Mouse (Mus musculus) stomach, embryonic 16.5 days (tissue): ENCODE results near the gene Wdr47. TPM values are rescaled to one million over a fixed set of nuclear protein-coding genes. Genes with fewer than 3 reads are reported as not detected.
"Not testable (repeated sequence)": the region's sequence is repeated elsewhere in the genome, so short reads cannot be mapped to it uniquely, and the experiment has no call there.

ENCODE experiments used
- ATAC-seq: fragments of 200-750 bp; cut with Nextera tagmentation; 2 replicates; pipeline ENCODE4 v1.8.0; 2017; ENCODE audit warnings: moderate number of reproducible peaks, moderate TSS enrichment; ENCODE audit not compliant: insufficient read depth, low FRiP score
- H3K27ac ChIP-seq: fragments of 300-500 bp; sonication (generic); 2 replicates; pipeline ENCODE4 v1.5.1; 2014; ENCODE audit warnings: low read length
- H3K27me3 ChIP-seq: fragments of 300-500 bp; sonication (generic); 2 replicates; pipeline ENCODE4 v1.6.1; 2014; ENCODE audit warnings: low read length, control low read depth, mixed read lengths; ENCODE audit not compliant: control insufficient read depth, insufficient read depth
- H3K36me3 ChIP-seq: fragments of 300-500 bp; sonication (generic); 2 replicates; pipeline ENCODE4 v1.6.1; 2014; ENCODE audit warnings: low read length; ENCODE audit not compliant: control insufficient read depth, insufficient read depth
- H3K4me1 ChIP-seq: fragments of 300-500 bp; sonication (generic); 2 replicates; pipeline ENCODE4 v1.6.1; 2014; ENCODE audit warnings: low read length, control low read depth, mixed read lengths; ENCODE audit not compliant: control insufficient read depth, insufficient read depth
- H3K4me2 ChIP-seq: fragments of 300-500 bp; sonication (generic); 2 replicates; pipeline ENCODE4 v1.6.1; 2014; ENCODE audit warnings: low read depth, low read length, mixed read lengths
- H3K4me3 ChIP-seq: fragments of 300-500 bp; sonication (generic); replicated peaks from 2 replicates; pipeline ENCODE4 v1.5.1; 2014; ENCODE audit warnings: mild to moderate bottlenecking, low read length
- H3K9ac ChIP-seq: fragments of 300-500 bp; sonication (generic); 2 replicates; pipeline ENCODE4 v1.6.1; 2014; ENCODE audit warnings: low read length
- H3K9me3 ChIP-seq: fragments of 300-500 bp; sonication (generic); replicated peaks from 2 replicates; pipeline ENCODE4 v1.6.1; 2016; ENCODE audit warnings: low read length, control low read depth; ENCODE audit not compliant: control insufficient read depth
- WGBS: fragments of 180-500 bp; shearing (Covaris S2); extraction: QIAGEN DNeasy Blood & Tissue Kit; methylation state at CpG from one replicate; pipeline ENCODE4 v1.1.7; 2014; 5-methylcytosine and 5-hydroxymethylcytosine counted together
- polyA plus RNA-seq: library from polyadenylated mRNA; unstranded; fragments of >200 nt; fragmentation: Nextera tagmentation; extraction: Ambion mirVana; gene quantifications from 2 replicates; pipeline ENCODE4 v1.2.1, GENCODE M21; 2015

The Wdr47 gene
- polyA plus RNA-seq, 1 experiment from 2014 or later, result 14.3 TPM

DNA sequence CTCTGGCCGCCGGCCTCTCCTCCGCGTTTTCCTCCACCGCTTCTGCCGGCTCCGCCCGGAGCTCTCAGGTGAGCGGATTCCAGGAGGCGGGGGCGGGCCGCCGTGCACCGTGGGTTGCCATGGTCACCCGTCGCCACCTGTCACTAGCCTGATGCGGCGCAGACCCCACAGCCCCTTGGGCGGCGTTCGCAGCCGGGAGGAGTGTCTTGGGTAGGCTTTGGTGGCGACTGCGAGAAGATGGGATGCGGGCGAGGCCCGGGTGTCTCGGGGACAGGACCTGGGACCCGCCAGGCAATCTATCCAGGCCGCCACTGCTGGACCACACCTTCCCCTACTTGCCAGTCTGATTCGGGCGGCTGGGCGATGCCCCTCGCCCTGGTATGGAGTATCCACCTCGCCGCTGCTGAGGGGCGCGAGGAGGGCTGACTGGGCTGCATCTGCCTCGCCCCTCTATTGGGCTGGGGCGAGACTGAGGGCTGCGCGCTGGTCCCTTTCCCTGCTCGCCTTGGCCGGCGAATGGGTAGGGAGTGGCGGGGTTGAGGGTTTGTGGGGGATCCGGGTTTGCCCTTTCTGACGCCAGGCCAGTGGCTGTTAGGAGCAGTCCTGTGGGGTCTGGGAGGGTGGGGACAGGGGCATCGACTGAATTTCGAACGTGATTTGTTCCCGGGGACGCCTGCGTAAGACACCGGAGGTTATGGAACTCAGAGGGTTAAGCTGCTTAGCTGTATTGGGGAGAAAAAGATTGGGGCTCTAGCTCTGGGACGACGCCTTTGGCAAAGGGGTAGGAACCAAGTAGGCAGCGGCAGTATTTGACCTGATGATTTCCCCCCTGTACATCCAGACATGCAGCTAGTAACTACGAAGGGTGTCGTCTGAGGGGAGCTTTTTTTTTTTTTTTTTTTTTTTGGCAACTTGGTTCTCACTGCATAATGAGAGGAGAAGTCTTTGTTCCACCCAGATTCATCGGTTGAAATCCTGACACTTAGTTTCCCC, 747 bp downstream of the Wdr47 start:
- Histone ChIP-seq H3K36me3 (no peaks in the 10 kb centered on the region), H3K9ac (peak overlapping the region; percentile 77), H3K4me3 (peak overlapping the region; percentile 81), H3K27me3 (no peaks in the 10 kb centered on the region), H3K4me1 (peaks cover 4% of the 10 kb centered on the region), H3K9me3 (no peaks in the 10 kb centered on the region), H3K27ac (peak overlapping the region; percentile 68), H3K4me2 (peak overlapping the region; percentile 99)
- under 1% methylated on average over 61 of the region's 61 CpGs for WGBS
- no peak; the same call in 1 of the 2 replicates for ATAC-seq

GRCm38 (mm10) chr3:108608906-108609305, 17.8 kb downstream of the Wdr47 start:
- Histone ChIP-seq H3K27ac (no peak overlapping the region), H3K4me1 (no peaks in the 10 kb centered on the region), H3K9me3 (no peaks in the 10 kb centered on the region), H3K9ac (no peak overlapping the region), H3K4me2 (no peak overlapping the region), H3K27me3 (no peaks in the 10 kb centered on the region), H3K4me3 (no peak overlapping the region), H3K36me3 (no peaks in the 10 kb centered on the region)
- 38% methylated on average over 3 of the region's 3 CpGs for WGBS
- ATAC-seq, result no peak

DNA sequence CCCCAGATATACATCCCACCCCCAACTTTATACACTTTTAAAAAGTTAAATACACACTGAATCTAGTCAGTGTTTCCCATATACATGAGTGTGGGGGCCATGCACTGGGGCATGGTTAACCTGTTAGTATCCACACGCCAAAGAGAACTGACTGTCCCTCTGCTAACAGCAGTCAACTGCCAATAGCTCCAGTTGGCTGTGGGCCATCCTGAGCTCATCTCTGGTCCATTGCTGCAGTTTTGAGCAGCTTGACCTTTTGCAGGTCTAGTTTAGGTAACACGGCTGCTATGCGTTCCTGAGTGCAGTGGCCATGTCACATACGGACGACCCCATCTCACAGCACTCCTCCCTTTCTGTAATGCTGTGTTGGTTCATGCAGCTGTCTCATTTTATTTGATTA, 43.7 kb downstream of the Wdr47 start:
- H3K9me3 ChIP-seq, result no peaks in the 10 kb centered on the region
- no peak overlapping the region for H3K9ac ChIP-seq
- no peak for ATAC-seq
- no peaks in the 10 kb centered on the region for H3K27me3 ChIP-seq
- 62% methylated on average over 5 of the region's 5 CpGs for WGBS
- H3K27ac ChIP-seq, result no peak overlapping the region
- H3K4me2 ChIP-seq, result no peak overlapping the region
- no peaks in the 10 kb centered on the region for H3K36me3 ChIP-seq
- no peaks in the 10 kb centered on the region for H3K4me1 ChIP-seq
- no peak overlapping the region for H3K4me3 ChIP-seq

DNA sequence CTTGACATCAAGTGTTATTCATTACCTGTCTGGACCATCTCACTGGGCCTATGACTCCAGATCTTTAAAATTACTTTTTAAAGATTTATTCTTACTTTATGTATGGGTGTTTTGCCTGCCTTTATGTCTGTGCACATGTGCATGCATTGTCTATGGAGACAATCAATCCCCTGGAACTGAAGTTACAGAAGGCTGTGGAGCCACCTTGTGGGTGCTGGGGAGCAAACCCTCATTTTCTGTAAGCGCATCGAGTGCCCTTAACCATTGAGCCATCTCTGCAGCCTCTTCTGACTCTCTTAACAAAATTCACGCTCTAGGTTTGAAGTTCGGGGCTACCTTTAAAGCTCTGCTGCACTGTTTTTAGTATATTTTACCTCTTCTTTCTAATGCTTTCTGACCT, 48.3 kb downstream of the Wdr47 start:
- H3K9me3 ChIP-seq, result no peaks in the 10 kb centered on the region
- 69% methylated on average over 4 of the region's 4 CpGs for WGBS

GRCm38 (mm10) chr3:108640998-108641397, 49.9 kb downstream of the Wdr47 start:
- H3K27ac ChIP-seq, result no peak overlapping the region
- H3K4me2 ChIP-seq, result no peak overlapping the region
- no peak for ATAC-seq
- no peak overlapping the region for H3K9ac ChIP-seq
- H3K4me1 ChIP-seq, result no peaks in the 10 kb centered on the region
- no peak overlapping the region for H3K4me3 ChIP-seq
- H3K27me3 ChIP-seq, result no peaks in the 10 kb centered on the region
- no peaks in the 10 kb centered on the region for H3K36me3 ChIP-seq
- 62% methylated on average over 4 of the region's 4 CpGs for WGBS
- no peaks in the 10 kb centered on the region for H3K9me3 ChIP-seq

More for the DNA sequence above, 48.3 kb downstream of the Wdr47 start:
- H3K27ac ChIP-seq, result no peak overlapping the region
- no peak overlapping the region for H3K9ac ChIP-seq
- ATAC-seq, result no peak
- H3K4me2 ChIP-seq, result no peak overlapping the region
- no peak overlapping the region for H3K4me3 ChIP-seq
- no peaks in the 10 kb centered on the region for H3K4me1 ChIP-seq
- H3K36me3 ChIP-seq, result no peaks in the 10 kb centered on the region
- H3K27me3 ChIP-seq, result no peaks in the 10 kb centered on the region

GRCm38 (mm10) chr3:108644856-108645255, 53.8 kb downstream of the Wdr47 start:
- H3K27ac ChIP-seq, result no peak overlapping the region
- H3K9me3 ChIP-seq, result no peaks in the 10 kb centered on the region
- WGBS, result 87% methylated on average over 3 of the region's 3 CpGs
- H3K4me1 ChIP-seq, result no peaks in the 10 kb centered on the region
- H3K36me3 ChIP-seq, result no peaks in the 10 kb centered on the region
- ATAC-seq, result no peak
- no peak overlapping the region for H3K4me3 ChIP-seq
- no peak overlapping the region for H3K4me2 ChIP-seq
- H3K27me3 ChIP-seq, result no peaks in the 10 kb centered on the region
- no peak overlapping the region for H3K9ac ChIP-seq

GRCm38 (mm10) chr3:108646036-108646435, 55.0 kb downstream of the Wdr47 start:
- 56% methylated on average over 7 of the region's 7 CpGs for WGBS
- H3K27ac ChIP-seq, result no peak overlapping the region
- no peaks in the 10 kb centered on the region for H3K36me3 ChIP-seq
- no peaks in the 10 kb centered on the region for H3K9me3 ChIP-seq
- H3K27me3 ChIP-seq, result no peaks in the 10 kb centered on the region
- no peak for ATAC-seq
- H3K4me1 ChIP-seq, result no peaks in the 10 kb centered on the region
- H3K4me2 ChIP-seq, result no peak overlapping the region
- H3K9ac ChIP-seq, result no peak overlapping the region
- H3K4me3 ChIP-seq, result no peak overlapping the region

GRCm38 (mm10) chr3:108647681-108648080, 56.6 kb downstream of the Wdr47 start:
- not testable (repeated sequence) for H3K4me3 ChIP-seq, H3K27me3 ChIP-seq, ATAC-seq, H3K36me3 ChIP-seq, H3K9me3 ChIP-seq, H3K9ac ChIP-seq, H3K27ac ChIP-seq, H3K4me1 ChIP-seq, H3K4me2 ChIP-seq
- 51% methylated on average over 5 of the region's 5 CpGs for WGBS

DNA sequence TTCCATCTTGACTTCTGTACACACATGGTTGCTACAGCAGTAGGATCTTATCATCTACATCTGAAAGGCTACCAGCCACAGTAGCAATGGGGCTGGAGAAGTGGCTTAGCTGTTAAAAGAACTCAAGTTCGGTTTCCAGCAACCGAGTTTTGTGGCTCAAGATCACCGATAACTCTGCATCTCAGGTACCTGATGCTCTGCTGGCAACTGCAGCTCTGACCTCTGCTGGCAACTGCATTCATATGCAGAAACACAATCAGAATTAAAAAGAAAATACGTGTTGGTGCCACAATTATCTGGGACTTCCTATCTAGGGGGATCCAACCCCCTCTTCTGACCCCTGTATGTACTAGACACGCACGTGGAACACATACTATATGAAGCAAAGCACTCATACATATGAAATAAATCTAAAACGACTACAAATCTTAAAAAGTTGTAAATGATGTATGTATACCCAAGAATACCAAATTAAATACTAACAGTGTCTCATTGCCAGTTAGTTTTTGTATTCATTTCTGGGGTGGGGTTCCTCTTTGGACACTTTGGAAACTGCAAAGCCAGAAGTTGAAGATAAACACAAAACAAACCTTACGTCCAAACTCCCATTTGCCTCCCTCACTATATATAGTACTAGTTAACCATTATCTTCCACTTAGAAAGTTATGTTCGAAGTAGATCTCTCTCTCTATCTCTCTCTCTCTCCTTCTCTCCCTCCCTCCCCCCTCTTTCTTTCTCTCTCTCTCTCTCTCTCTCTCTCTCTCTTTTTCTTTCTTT, 62.0 kb downstream of the Wdr47 start:
- 15% methylated on average over 9 of the region's 9 CpGs for WGBS
- H3K27ac ChIP-seq, result no peak overlapping the region
- no peak overlapping the region; the same call in 1 of the 2 replicates for H3K4me3 ChIP-seq

More for the DNA sequence above, 62.0 kb downstream of the Wdr47 start:
- Histone ChIP-seq H3K9ac (0 out of 2 replicates have a peak overlapping the region, but pooled peaks have one; percentile 14), H3K9me3 (no peaks in the 10 kb centered on the region), H3K4me2 (peak overlapping the region; percentile 48), H3K36me3 (no peaks in the 10 kb centered on the region), H3K27me3 (no peaks in the 10 kb centered on the region), H3K4me1 (peaks cover 14% of the 10 kb centered on the region)
- ATAC-seq, result no peak
